Mouse (Mus musculus): ENCODE measurements around the gene Fig4.

DNA sequence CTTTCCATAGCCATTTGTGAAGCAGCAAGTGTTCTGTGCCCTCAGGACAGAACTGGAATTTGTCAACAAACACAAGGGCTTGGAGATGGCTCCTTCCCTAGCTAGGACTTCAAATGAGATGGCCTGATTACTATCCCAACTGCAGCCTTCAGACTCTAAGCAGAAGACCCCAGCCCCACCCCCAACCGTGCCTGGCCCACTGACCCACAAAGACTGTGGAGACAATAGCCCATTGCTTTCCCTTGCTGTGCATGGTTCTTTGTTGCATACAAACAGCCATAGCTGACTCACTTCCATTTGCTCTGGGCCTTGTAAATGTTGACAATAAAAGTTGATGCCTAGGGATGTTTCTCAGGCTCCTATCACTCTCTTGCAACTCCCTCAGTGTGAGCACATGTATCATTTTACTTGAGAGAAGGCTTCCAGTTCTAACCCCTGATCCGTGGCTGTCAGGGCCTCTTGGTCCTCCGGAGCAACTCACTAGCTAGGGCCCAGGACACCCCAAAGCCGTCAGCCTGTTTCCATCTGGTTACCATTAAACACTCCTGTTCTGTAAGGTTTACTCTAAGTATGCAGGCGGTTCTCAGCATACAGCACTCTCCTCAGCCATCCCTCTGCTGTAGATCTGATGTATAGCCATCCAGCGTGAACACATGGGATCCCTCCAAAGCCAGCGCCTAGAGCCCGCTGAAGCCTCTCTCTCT is 52.9 kb downstream of the Fig4 start:
- TF ChIP-seq POLR2A (IDR thresholded peaks at IDR 0.05; ENCODE audit: extremely low read depth, insufficient read depth, low read length) (no peak), CTCF (IDR thresholded peaks at IDR 0.05; ENCODE audit: extremely low read depth, insufficient read depth, low read length) (no peak)

All from cortical plate, adult 2 months (tissue).